Mouse (Mus musculus) neural tube, embryonic 14.5 days (tissue): ENCODE measurements around the gene Nrg3. TPM values are rescaled to one million over a fixed set of nuclear protein-coding genes. Genes with fewer than 3 reads are reported as not detected.

ENCODE experiments used
- ATAC-seq: fragments of 200-750 bp; cut with Nextera tagmentation; 2 replicates; pipeline ENCODE4 v1.8.0; 2017; ENCODE audit warnings: low read depth, mild to moderate bottlenecking, moderate TSS enrichment, moderate library complexity
- H3K27ac ChIP-seq: fragments of 300-500 bp; sonication (generic); 2 replicates; pipeline ENCODE4 v1.5.1; 2014; ENCODE audit warnings: low read depth, mild to moderate bottlenecking, control low read depth, low read length, moderate library complexity, mixed read lengths
- H3K27me3 ChIP-seq: fragments of 300-500 bp; sonication (generic); 2 replicates; pipeline ENCODE4 v1.6.1; 2014; ENCODE audit warnings: low read length; ENCODE audit not compliant: control insufficient read depth, insufficient read depth
- H3K36me3 ChIP-seq: fragments of 300-500 bp; sonication (generic); 2 replicates; pipeline ENCODE4 v1.6.1; 2014; ENCODE audit warnings: low read length, mixed read lengths; ENCODE audit not compliant: control insufficient read depth, insufficient read depth
- H3K4me1 ChIP-seq: fragments of 300-500 bp; sonication (generic); 2 replicates; pipeline ENCODE4 v1.6.1; 2014; ENCODE audit warnings: low read length; ENCODE audit not compliant: control insufficient read depth, insufficient read depth
- H3K4me2 ChIP-seq: fragments of 300-500 bp; sonication (generic); 2 replicates; pipeline ENCODE4 v1.6.1; 2014; ENCODE audit warnings: mild to moderate bottlenecking, low read depth, low read length, control low read depth
- H3K4me3 ChIP-seq: fragments of 300-500 bp; sonication (generic); 2 replicates; pipeline ENCODE4 v1.5.1; 2014; ENCODE audit warnings: low read depth, low read length, control low read depth, mixed read lengths
- H3K9ac ChIP-seq: fragments of 300-500 bp; sonication (generic); replicated peaks from 2 replicates; pipeline ENCODE4 v1.6.1; 2014; ENCODE audit warnings: low read depth, mild to moderate bottlenecking, control low read depth, low read length, mixed read lengths
- H3K9me3 ChIP-seq: fragments of 300-500 bp; sonication (generic); 2 replicates; pipeline ENCODE4 v1.6.1; 2016; ENCODE audit warnings: low read length; ENCODE audit not compliant: control insufficient read depth
- WGBS: fragments of 180-500 bp; shearing (Covaris S2); extraction: QIAGEN DNeasy Blood & Tissue Kit; methylation state at CpG from one replicate; pipeline ENCODE4 v1.1.7; 2014; 5-methylcytosine and 5-hydroxymethylcytosine counted together
- polyA plus RNA-seq: library from polyadenylated mRNA; unstranded; fragments of >200 nt; fragmentation: Nextera tagmentation; extraction: Ambion mirVana; gene quantifications from 2 replicates; pipeline ENCODE4 v1.2.1, GENCODE M21; 2014

The Nrg3 gene
- polyA plus RNA-seq, 1 experiment from 2014 or later = 20.8 TPM

DNA sequence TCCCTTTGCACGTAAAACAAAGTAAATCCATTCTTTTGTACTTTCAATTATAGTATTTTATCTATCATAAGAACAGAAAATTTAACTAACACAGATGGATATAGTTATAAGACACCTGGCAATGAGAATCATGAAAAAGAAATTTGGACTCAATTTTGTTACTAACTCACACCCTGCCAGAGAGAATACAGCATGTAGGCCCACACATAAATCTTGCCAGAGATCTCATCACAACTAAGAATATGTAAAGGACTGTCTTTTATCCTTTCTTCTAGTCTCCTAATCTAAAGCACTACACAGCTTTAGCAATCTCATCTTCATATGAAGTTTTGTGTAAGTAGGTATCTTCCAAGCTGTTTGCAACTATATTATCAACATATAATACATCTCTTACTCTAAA, 904.7 kb downstream of the Nrg3 start:
- Histone ChIP-seq H3K27me3 (no peaks in the 10 kb centered on the region), H3K9ac (no peak overlapping the region)
- WGBS = 82% methylated on average over 1 of the region's 1 CpGs

DNA sequence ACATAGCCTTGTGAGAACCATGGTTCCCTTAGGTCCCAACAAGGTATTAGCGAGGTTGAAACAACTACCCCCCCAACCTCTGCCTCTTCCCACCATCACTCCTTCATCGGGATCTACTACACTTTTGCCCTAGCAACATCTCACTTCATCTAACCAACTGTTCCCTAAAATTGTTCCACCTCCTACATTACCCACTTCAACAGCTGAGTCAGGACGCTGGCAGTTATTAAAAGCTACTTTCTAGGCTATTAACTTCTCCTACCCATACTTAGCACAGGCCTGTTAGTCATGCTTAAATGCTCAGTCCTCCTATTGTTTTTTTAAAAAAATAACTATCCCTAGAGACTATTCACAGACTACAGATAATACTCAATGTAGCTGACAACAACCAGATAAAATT, 906.7 kb downstream of the Nrg3 start:
- Histone ChIP-seq H3K36me3 (no peaks in the 10 kb centered on the region), H3K4me1 (no peaks in the 10 kb centered on the region), H3K9ac (no peak overlapping the region), H3K4me2 (no peak overlapping the region), H3K27ac (no peak overlapping the region), H3K9me3 (no peaks in the 10 kb centered on the region), H3K4me3 (no peak overlapping the region), H3K27me3 (no peaks in the 10 kb centered on the region)
- no peak for ATAC-seq
- 87% methylated on average over 3 of the region's 3 CpGs for WGBS

More for the DNA sequence above, 904.7 kb downstream of the Nrg3 start:
- H3K9me3 ChIP-seq = no peaks in the 10 kb centered on the region
- H3K36me3 ChIP-seq = no peaks in the 10 kb centered on the region
- no peaks in the 10 kb centered on the region for H3K4me1 ChIP-seq
- H3K4me3 ChIP-seq = no peak overlapping the region
- no peak overlapping the region for H3K27ac ChIP-seq
- no peak for ATAC-seq
- no peak overlapping the region for H3K4me2 ChIP-seq

DNA sequence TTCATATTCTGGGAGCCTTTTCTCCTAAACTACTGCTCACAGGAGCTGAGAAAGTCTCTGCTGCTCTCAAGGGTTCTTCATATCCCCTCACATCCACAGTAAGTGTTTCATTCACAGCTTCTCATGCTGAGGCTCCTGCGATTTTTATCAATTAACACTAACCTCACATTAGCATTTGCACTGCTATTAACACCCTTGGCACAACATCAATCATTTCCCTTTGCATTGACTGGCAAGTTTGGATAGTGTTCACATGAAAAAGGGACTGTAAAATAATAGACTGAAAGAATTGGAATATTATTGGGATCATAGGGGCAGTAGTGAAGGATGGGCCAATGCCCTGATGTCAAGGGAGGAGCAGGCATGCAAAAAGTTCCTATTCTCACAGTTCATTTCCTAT, 918.3 kb downstream of the Nrg3 start:
- Histone ChIP-seq H3K4me1 (no peaks in the 10 kb centered on the region), H3K27me3 (no peaks in the 10 kb centered on the region), H3K9ac (no peak overlapping the region), H3K4me3 (no peak overlapping the region), H3K27ac (no peak overlapping the region), H3K4me2 (no peak overlapping the region), H3K36me3 (no peaks in the 10 kb centered on the region), H3K9me3 (no peaks in the 10 kb centered on the region)
- 74% methylated on average over 1 of the region's 1 CpGs for WGBS
- no peak for ATAC-seq

DNA sequence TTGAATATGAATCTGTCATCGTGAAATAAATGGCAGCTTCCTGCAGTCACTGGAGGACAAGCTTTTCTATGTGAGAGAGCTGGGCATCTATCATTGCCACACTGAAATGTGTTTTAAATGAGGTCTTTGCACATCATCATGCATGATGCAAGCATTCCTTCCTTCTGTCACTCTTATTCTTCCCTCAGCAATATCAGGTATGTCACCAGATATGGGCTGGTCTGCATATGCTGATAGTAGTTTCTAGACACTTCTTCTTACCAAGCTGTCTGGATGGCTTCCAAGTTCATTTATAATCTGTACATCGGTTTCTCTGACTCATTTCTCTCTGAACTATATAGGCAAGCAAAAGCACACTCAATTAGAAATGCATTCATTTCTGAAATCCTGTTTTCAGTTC, 925.6 kb downstream of the Nrg3 start:
- H3K36me3 ChIP-seq = no peaks in the 10 kb centered on the region
- 84% methylated on average over 2 of the region's 2 CpGs for WGBS
- H3K4me3 ChIP-seq = no peak overlapping the region
- H3K4me1 ChIP-seq = no peaks in the 10 kb centered on the region
- no peaks in the 10 kb centered on the region for H3K27me3 ChIP-seq
- no peaks in the 10 kb centered on the region for H3K9me3 ChIP-seq
- no peak overlapping the region for H3K27ac ChIP-seq
- no peak for ATAC-seq
- no peak overlapping the region for H3K9ac ChIP-seq
- no peak overlapping the region for H3K4me2 ChIP-seq

DNA sequence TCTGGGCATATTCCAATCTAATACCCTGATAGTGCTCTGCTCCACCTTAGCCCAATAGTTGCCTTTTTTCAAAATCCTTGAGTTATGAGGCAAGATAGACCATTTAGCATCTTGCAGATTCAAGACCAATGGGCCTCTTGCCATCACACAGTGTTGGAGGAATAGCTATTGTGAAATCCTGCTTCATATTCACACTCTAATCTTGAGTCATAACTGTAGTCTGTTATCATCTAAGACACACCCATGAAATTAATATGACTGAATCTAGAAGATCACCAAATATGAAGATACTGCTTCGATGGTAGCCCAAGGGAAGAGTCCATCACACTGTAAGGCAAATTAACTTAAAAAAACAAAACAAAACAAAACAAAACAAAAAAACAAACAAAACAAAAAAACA, 937.7 kb downstream of the Nrg3 start:
- Histone ChIP-seq H3K4me1 (no peaks in the 10 kb centered on the region), H3K27ac (no peak overlapping the region), H3K27me3 (no peaks in the 10 kb centered on the region), H3K4me3 (no peak overlapping the region), H3K4me2 (no peak overlapping the region), H3K36me3 (no peaks in the 10 kb centered on the region), H3K9me3 (no peaks in the 10 kb centered on the region), H3K9ac (no peak overlapping the region)
- ATAC-seq = no peak
- 95% methylated on average over 1 of the region's 1 CpGs for WGBS

DNA sequence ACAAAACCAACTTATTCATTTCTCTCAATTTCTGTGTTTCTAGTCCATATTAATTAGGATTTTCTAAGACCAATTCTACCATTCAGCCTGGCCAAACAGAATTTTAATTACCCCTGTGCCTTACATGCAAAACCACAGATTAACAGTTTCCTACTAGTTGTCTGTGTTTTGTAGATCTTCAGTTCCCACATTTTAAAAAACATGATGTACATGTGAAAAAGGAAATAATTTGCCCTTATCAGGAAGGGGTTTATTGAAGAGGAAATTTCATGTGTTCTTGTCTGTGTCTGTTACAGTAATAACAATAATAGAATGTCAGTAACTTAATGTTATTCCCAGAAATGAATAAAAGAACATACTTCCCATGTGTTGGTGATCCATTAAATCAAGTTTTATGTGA, 939.4 kb downstream of the Nrg3 start:
- Histone ChIP-seq H3K4me3 (no peak overlapping the region), H3K9me3 (no peaks in the 10 kb centered on the region), H3K4me1 (no peaks in the 10 kb centered on the region), H3K27me3 (no peaks in the 10 kb centered on the region), H3K27ac (no peak overlapping the region), H3K4me2 (no peak overlapping the region), H3K9ac (no peak overlapping the region), H3K36me3 (no peaks in the 10 kb centered on the region)
- ATAC-seq = no peak

DNA sequence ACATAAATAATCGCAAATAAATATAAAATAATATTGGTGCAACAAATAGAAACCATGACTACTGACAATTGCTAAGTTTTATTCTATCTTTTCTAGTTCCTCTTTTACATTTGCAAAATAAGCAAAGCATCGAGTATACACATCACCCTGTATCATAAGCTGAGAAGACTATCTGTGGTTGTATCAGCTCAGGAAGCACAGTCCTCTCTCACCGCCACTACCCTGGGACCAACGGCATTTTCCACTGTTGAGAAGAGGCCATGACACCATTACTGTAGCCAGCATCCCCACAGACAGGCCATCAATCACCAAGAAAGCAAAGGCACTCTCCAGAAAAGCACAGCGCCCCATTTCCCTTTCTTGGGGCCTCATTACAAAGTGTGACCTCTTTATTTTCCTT, 956.7 kb downstream of the Nrg3 start:
- Histone ChIP-seq H3K4me3 (no peak overlapping the region), H3K4me2 (no peak overlapping the region), H3K9me3 (no peaks in the 10 kb centered on the region), H3K27ac (no peak overlapping the region), H3K27me3 (no peaks in the 10 kb centered on the region), H3K36me3 (no peaks in the 10 kb centered on the region), H3K4me1 (no peaks in the 10 kb centered on the region), H3K9ac (no peak overlapping the region)
- peak; percentile 46; the same call in 1 of the 2 replicates for ATAC-seq
- 57% methylated on average over 5 of the region's 5 CpGs for WGBS

DNA sequence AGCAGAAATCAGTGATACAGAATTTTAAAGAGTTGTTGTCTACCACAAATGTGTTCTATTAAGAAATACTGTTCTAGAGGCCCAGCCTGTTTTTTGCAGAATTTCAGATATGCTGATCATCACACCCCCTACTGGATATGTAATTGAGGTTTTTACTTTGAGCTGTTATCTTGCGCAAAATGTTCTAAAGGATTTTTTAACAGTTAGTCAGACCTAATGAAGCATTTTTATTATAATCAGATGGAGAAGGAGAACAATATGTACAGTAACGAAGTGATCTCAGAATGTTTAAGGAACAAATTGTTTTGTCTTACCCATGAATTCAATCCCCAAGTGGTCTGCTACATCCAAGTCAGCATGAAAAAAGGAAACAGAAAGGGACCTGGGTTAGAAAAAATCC, 963.9 kb downstream of the Nrg3 start:
- 83% methylated on average over 2 of the region's 2 CpGs for WGBS
- H3K4me1 ChIP-seq = no peaks in the 10 kb centered on the region
- no peaks in the 10 kb centered on the region for H3K27me3 ChIP-seq
- H3K9me3 ChIP-seq = no peaks in the 10 kb centered on the region
- no peak overlapping the region for H3K27ac ChIP-seq
- no peak overlapping the region for H3K4me3 ChIP-seq
- H3K4me2 ChIP-seq = no peak overlapping the region
- H3K36me3 ChIP-seq = no peaks in the 10 kb centered on the region
- H3K9ac ChIP-seq = no peak overlapping the region
- no peak for ATAC-seq

DNA sequence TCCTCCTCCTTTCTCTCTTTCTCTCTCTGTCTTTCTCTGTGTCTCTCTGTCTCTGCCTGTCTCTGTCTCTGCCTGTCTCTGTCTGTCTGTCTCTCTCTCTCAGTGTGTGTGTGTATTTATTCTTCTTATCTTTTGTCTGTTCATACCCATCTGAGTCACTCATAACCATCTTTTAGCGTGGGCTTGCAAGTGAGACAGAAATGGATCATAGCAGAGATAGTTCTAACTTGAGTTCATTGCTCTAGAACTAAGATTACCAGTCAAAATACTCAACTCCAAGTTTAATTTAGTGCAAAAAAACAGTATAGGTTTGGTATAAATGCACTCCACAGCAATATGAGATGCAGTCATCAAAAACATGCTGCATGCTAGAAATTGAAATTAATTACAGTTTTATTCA, 977.9 kb downstream of the Nrg3 start:
- no peak for ATAC-seq
- H3K36me3 ChIP-seq = no peaks in the 10 kb centered on the region
- H3K9me3 ChIP-seq = no peaks in the 10 kb centered on the region
- H3K4me3 ChIP-seq = no peak overlapping the region
- H3K27me3 ChIP-seq = no peaks in the 10 kb centered on the region
- no peak overlapping the region for H3K4me2 ChIP-seq
- H3K4me1 ChIP-seq = no peaks in the 10 kb centered on the region
- no peak overlapping the region for H3K9ac ChIP-seq
- no peak overlapping the region for H3K27ac ChIP-seq
- 53% methylated on average over 1 of the region's 1 CpGs for WGBS

DNA sequence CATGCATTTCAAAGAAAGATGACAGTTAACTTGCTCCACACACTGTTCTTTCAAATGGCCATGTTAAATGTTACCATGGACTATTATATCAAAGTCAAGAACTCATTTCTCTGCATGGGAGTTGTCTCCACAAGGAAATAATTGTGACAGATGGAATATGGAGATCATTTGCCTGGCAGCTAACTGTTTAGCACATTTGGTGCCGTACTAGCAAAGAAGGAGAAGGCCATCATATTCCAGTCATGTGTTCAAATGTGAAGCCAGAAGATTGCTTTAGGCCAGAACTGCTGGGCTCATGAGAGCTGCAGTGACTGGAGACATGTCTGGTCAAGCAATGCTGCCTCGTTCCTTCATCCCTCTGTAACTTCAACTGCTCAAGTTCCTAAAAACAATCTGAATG, 1025.8 kb downstream of the Nrg3 start:
- Histone ChIP-seq H3K9ac (no peak overlapping the region), H3K9me3 (no peaks in the 10 kb centered on the region), H3K27me3 (no peaks in the 10 kb centered on the region), H3K27ac (no peak overlapping the region), H3K4me1 (no peaks in the 10 kb centered on the region), H3K36me3 (no peaks in the 10 kb centered on the region), H3K4me2 (no peak overlapping the region), H3K4me3 (no peak overlapping the region)
- 85% methylated on average over 2 of the region's 2 CpGs for WGBS
- ATAC-seq = no peak
